Mouse (Mus musculus) layer of hippocampus, adult 9-10 months (tissue): ENCODE measurements around the gene Ago3.
A peak's percentile ranks its signal among the peaks of the same experiment; 100 is the strongest.

Experiments used
- DNase-seq: peaks from one replicate; pipeline ENCODE4 v3.0.0; 2022; ENCODE audit warnings: low spot score

Ago3 gene

DNA sequence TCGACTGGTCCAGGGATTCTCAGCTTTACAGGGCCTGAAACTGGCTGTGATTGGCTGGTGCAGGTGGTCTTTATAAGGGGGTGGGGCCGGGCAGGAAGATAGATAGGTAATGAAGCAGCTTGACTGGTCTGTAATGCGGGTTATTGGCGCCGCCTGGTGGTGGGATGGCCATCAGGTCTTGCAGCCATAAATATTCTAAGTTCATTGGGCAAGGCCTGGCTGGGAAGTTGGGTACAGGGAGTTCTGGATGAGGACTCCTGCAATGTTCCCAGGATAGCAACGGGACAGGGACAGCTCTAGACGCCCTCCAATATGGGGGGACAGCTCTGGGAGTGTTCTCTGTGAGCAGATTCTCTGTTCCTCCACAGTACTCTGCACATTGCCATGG is 119.4 kb downstream of the Ago3 start:
- peak; percentile 95 for DNase-seq

DNA sequence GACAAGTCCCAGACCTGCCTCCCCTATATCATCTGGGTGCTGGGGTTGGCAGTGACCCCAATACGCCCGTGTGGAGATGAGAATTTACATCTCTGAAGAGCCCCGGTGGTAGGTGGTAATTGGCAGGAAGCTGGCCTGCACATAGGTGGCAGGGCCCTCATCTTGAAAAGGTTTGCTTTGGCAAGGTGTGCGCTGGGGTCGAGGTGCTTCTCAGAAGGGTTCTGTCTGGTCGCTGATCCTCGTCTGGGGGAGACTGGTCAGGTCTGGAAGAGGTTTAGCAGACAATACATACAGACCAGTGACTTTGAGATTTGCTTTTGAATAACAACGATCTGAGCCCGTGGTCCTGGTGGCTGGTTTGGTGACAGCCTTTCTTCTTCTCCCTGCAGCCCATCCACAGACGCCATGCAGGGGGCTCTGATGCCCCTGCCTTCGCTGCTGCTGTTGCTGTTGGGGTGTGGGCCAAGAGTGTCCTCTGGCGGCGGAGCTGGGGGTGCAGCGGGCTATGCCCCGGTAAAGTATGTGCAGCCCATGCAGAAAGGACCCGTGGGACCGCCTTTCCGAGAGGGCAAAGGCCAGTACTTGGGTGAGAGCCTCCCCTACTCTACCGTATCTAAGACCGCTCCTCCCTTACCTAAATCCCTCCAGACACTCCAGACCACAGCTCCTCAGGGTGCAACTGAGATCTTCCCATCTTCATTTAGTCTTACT is 120.0 kb downstream of the Ago3 start:
- DNase-seq, result no peak

DNA sequence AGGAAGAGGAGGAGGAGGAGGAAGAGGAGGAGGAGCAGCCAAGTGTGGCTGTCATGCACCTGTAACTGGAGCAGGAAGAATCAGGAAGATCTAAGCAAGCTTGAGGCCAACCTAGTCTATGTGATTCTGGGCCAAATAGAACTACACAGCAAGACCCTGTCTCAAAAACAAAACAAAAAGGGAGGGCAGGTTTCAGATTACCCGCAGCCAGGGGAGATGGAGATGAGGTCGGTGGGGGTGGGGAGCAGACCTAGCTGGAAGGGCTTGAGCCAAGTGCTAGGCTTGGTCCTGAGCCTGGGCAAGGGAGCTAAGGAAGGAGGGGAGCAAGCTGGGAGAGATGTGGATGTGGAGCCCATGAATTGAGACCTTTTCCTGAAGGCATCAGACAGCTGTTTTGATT is 122.5 kb downstream of the Ago3 start:
- no peak for DNase-seq

DNA sequence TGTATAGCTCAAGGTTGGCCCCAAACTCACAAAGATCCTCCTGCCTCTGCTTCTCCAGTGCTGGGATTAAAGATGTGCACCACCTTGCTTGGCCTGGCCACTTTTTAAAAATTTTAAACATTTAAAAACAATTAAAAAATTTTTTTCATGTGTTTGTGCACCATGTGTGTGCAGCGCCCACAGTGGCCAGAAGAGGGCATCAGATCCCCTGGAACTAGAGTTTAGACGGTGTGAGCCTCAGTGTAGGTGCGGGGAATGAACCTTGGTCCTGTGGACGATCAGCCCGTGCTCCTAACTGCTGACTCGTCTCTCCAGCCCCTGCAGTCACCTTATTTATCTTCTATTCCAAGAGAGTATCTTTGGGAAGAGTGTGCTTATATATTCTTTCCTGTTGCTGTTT is 123.3 kb downstream of the Ago3 start:
- no peak for DNase-seq

DNA sequence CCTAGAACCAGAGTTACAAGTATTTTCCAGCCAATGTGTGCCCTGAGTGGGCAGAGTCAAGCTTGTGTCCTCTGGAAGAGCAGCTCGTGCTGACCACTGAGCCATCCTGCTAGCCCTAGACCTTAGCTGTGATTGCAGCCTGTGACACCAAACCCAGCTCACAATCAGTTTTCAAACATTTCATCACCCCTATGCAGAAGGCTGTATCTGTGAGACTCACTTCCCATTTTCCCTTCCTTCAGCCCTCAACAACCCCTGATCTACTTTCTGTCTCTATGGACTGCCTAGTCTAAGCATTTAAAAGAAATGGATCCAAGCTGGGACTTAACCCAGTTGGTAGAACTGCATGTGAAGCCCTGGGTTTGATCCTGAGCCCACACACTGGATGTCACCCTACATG is 123.9 kb downstream of the Ago3 start:
- DNase-seq, result no peak

DNA sequence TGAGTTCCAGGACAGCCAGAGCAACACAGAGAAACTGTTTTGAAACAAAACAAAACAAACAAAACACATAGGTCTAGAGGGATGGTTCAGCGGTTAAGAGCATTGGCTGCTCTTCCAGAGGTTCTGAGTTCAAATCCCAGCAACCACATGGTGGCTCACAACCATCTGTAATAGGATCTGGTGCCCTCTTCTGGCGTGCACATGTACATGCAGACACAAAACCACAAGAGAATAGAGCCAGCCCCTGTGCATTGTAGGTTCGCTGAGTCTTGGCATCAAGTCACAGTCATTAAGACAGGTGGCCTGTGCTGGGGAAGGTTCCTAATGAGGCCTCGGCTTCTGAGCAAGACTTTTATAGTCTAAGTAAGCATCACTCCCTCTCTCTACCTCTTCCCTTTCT is 125.5 kb downstream of the Ago3 start:
- DNase-seq, result no peak

DNA sequence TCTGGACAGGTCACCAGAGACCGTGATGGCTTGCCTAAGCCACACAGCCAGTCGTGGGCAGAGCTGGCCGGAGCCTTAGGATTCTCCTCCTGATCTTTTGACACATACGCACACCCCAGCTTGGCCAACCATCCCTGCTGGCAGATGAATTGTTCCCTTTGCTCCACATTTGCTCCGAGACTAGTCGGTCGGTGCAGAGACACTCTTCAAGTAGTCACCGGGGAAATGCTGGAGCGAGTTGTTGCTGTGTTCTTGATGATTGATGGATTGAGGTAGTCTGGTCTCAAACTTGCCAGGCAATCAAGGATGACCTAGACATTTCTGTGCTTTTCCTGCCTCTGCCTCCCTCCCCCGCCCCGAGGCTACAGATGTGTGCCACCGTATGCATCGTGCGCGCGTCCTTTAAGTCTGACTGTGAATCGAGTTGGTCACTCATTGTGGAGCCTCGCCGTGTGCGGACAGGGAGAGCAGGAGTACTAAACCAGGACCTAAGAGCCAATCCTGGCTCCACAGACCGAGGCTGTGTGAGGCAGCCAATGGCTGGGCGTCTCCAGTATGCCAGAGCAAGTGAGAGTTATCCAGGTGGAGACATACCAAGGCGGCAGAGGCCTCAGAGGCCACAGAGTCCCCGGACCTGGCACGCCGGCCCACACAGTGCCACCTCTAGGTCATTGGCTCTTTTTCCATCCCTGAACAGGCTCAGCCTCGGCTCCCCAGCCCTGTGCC is 127.6 kb downstream of the Ago3 start:
- DNase-seq, result no peak

DNA sequence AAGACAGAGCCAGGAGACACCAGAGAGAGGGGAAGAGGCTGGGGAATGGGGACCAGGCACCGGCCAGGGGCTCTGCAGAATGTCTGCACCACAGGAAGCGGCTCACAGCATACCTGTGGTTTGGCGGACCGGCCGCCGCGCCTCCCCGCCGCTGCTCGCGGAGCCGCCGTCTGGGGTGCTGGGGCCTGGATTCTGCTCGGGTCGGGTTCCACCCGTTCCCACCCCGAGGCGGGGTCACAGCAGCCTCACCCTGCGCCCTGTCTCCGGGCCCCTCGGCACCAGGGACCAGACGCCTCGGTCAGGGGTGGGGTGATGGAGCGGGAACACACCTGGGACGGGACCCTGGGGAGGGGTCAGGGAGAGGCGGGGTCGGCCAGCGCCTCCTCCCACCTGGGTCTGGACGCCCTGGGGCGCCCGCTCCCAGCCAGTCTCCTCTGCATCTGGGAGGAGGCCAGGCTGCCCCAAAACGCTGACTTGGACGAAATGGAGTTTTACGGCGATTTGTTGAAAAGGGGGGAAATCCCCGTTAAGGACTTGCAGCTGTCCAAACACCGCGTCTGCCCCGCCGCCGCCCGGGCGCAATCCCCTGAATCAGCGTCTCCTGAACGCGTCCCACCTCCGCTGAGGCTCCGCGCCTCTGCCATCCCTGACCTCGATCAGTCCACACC is 128.3 kb downstream of the Ago3 start:
- DNase-seq, result no peak

DNA sequence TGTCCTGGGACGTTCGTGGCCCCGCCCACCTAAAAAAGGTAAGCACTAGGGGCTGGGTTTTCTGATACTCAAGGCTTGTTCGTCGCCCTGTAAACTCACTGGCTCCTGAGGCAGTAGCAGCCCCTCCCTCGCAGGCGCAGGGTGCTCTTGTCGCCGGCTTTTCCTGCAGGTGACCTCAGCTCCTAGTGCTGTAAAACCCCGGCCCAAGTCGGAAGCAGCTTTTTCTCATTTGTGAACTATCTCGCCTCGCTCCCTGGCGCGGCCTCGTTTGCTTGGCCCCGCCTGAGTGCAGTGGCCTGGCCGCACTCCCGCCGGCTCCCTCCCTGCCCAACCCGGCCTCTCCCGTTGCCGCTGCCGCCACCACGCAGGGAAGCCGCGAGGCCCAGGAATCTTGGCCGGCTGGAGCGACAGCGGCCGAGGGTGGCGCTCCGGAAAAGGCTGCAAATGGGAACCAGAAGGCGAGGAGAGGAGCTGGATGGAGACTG is 132.7 kb downstream of the Ago3 start:
- no peak for DNase-seq

DNA sequence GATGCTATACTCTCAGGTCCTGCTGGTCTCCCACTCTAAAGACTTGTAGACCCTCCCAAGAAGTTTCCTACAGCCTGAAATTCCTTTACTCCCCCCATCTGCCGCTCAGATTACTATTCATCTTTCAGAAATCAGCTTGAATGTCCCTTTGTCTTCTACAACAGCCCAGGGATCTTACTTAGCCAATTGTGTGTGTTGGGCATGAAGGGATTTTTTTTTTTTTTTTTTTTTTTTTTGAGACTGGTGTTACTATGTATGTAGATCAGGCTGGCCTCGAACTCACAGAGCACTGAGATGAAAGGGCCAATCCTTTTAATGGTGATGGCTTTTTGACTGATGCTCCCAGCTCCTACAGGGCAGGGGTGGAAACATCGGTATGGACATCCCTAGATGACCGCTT is 133.4 kb downstream of the Ago3 start:
- no peak for DNase-seq

DNA sequence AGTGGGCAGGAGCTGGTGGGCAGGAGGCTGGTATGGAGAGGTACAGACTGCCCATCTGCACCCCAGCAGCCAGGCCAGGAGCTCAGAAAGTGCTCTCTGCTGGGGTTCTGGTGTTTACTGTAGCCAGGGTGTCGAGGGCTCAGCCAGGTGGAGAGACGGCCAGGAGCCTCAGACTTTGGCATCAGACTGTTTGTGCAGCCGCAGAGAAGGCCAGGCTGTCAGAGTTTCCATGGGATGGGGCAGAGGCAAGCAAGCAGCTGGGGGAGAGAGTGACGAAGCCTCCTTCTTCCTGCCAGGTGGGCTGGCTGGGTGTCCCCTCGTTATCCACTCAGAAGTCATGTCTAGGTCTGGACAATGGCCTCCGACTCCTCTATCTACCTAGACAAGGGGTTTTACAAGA is 134.2 kb downstream of the Ago3 start:
- DNase-seq, result no peak

DNA sequence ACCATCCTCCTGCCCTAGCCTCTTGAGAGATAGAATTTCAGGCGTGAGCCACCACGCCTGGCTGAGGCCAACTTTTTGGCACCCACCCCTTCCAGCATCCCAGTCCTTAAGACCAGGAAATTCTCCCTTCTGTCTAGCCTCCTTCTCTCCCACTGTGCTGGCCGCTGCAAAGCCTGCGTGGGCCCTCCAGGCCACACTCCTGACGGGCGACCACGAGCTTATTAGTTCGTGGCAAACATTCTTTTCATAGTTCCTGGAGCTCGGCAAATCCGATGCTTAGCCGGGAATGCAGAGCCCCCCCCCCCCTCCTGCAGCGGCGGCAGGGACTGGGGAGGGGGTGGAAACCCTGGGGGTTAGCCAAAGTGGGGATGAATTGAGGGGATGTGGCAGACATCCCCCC is 138.2 kb downstream of the Ago3 start:
- DNase-seq, result no peak

DNA sequence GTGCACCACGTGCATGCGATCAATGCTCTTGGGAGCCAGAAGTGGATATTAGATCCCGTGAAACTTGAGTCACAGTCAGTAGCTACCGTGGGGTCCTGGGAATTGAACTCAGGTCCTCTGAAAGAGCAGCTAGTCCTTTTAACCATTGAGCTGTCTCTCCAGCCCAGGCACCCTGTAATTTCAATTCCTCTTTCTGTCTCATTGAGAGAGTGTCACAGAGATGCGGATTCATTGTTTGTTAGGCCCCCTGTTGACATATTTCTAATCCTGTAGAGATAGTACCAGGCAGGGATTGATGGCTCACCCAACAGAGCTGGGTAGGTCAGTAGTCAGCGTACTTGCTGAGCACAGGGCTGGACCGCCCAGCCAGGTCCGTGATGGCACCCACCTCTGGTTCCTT is 139.0 kb downstream of the Ago3 start:
- no peak for DNase-seq

DNA sequence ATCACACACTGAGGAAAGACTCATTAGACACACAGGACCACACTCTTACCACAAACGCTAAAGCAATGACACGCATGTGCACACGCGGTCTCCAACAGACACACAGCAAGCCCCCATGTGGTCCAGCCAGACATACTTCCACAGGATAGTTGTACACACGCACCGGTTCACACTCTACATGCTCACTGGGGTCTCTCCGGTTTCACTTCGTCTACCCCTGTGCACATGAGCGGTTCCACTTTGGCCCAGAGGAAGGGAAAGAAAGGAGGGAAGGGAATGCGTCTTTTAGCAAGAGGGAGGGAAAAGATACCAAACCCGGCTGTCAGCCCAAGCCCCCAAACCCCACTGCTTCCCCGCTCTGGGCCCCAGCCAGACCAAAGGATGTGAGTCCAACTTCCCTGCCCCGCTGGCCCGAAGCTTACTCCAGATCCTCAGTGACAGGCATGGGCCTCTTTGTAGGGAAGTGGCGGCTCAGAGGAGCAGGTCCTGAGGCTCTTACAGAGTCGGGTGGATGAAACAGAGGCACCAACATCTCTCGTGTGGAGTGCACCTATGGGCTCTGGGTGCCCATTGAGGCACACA is 141.2 kb downstream of the Ago3 start:
- no peak for DNase-seq

DNA sequence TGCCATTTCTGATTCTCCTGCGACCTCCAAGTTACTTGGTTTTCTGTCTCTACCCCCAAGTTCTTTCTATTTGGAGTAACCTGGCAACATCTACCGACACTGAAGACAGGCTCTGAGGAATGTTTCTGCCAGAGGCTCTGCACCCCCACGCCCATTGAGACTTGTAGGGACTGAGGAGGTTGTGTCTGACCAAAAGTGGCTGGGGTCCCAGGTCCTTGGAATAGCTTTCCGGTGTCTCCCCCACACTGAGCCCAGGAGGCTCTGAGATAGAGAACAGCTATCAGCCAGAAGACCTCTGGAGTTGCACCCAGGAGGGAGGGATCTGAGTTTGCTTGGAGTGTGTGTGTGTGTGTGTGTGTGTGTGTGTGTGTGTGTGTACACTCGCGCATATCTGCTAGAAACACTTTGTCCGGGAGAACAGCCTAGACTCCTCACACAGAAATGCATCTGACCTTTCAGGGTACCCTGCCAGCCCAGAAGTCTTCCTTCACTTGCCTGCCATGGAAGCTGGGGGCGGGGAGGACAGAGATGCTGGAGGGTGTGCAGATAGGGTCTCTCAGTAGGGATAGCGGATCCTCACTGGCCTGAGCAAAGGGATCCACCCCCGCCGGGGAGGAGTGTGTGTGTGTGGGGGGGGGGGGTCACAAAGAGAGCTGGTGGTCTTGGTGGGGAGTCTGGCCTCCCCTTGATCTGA is 141.9 kb downstream of the Ago3 start:
- DNase-seq, result no peak

DNA sequence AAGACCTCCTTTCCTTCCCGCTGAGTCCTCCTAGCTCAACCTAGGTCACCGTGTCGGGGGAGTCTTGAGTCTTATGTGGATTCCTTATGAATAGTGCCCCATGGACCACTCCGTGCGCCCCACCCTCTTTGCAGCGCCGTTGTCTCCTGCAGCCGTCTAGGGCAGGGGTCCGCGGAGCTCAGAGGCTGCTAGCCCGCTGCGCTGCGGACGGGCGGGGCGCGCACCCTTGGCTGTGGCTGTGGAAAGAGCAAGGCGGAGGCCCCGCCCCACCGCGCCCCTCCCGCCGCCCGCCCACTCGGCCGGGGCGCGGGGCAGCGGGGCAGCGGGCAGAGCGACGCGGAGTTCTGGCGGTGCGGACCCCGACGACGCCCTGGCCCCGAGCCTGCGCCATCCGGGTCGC is 142.9 kb downstream of the Ago3 start, which contains the start of gene Col8a2:
Gene Col8a2 (plus strand): TSS at position 302 of the 400 bp plus-strand sequence.
- DNase-seq, result no peak

DNA sequence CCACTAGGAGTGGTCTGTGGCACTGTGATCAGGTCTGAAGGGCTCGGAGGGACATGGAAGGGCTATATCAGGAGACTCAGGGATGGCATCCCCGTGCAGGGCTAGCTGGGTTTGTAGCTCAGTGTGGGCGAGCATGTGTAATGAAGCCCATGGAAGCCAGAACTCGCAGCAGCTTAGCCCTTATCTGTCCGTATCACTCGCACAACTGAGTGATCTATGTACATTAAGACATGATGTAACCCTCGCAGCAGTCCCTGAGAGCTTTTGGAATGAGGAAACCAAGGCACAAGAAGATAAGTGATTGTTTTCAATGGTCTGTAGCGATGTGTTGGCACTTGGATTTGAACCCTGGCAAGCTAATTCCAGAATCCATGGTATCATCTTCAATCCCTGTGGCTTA is 145.8 kb downstream of the Ago3 start:
- no peak for DNase-seq

DNA sequence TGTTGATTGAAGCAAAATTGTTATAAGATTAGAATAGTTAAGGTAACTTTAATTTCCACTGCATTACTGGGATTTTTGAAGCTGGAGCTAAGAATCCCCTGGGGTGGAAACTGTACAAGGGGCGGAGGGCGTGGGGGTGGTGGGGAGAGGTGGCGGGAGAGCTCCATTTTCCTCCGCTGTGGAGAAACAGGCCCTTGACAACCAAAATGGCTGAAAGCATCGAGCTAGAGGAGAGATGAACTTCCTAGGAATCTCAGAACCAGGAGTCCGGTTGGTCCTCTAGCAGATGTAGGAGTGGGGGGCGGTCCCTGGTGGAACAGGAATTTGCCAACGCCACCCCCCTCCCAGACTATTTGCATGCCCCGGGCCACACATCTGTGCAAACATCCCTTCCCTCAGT is 147.7 kb downstream of the Ago3 start:
- no peak for DNase-seq
